Mouse (Mus musculus): Measurements from ENCODE around the gene Rpl32.

The Rpl32 gene

GRCm38 (mm10) chr6:115761995-115762756 is 46.4 kb downstream of the Rpl32 start, which contains the start of gene Tmem40:
Gene Tmem40 (minus strand): TSS chr6:115762410.
- DNase-seq: no peak

GRCm38 (mm10) chr6:115760982-115761381 is 47.6 kb downstream of the Rpl32 start:
- DNase-seq: no peak

- no peak for DNase-seq
Observed at GRCm38 (mm10) chr6:115760137-115760536, 48.4 kb downstream of the Rpl32 start.

GRCm38 (mm10) chr6:115759461-115759860 is 49.1 kb downstream of the Rpl32 start:
- DNase-seq: peak; percentile 13

GRCm38 (mm10) chr6:115758981-115759435 is 49.5 kb downstream of the Rpl32 start:
- DNase-seq: no peak

- DNase-seq: no peak
Observed at GRCm38 (mm10) chr6:115755536-115755935, 53.0 kb downstream of the Rpl32 start.

Data from kidney, adult 9 months (tissue).